Mouse (Mus musculus): ENCODE measurements around the gene Sbp.

Sbp gene

GRCm38 (mm10) chr17:23989802-23990201 is 48.3 kb downstream of the Sbp start:
- in situ Hi-C loops (cut with MboI, MseI): no loop called here

GRCm38 (mm10) chr17:23992789-23993553 is 51.5 kb downstream of the Sbp start:
- in situ Hi-C loops (cut with MboI, MseI): no loop called here

- in situ Hi-C loops (cut with MboI, MseI): no loop called here
These were observed 52.3 kb downstream of the Sbp start for GRCm38 (mm10) chr17:23993559-23994428.

GRCm38 (mm10) chr17:23994667-23995066 is 53.2 kb downstream of the Sbp start:
- in situ Hi-C loops (cut with MboI, MseI): no loop called here

All from T-helper 1 cell (primary cell).